Mouse (Mus musculus) cerebellum, adult 2 months (tissue): ENCODE results near the gene Zzz3. TPM values are rescaled to one million over a fixed set of nuclear protein-coding genes. Genes with fewer than 3 reads are reported as not detected.

ENCODE experiments used
- DNase-seq, 2 experiments: peaks; one replicate each; pipeline ENCODE4 v3.0.0; 2021
- H3K27ac ChIP-seq: fragments of 200-500 bp; 2 replicates; pipeline ENCODE4 v1.5.1; 2012; ENCODE audit warnings: low read length, control low read depth, inconsistent platforms; ENCODE audit not compliant: insufficient read depth
- H3K27me3 ChIP-seq: fragments of 200-500 bp; 2 replicates; pipeline ENCODE4 v1.6.1; 2012; ENCODE audit warnings: inconsistent platforms, mild to moderate bottlenecking, low read length, moderate library complexity; ENCODE audit not compliant: control insufficient read depth, insufficient read depth
- H3K4me1 ChIP-seq: fragments of 200-500 bp; 2 replicates; pipeline ENCODE4 v1.6.1; 2011; ENCODE audit warnings: low read length; ENCODE audit not compliant: control insufficient read depth, insufficient read depth
- H3K4me3 ChIP-seq: fragments of 200-500 bp; replicated peaks from 2 replicates; pipeline ENCODE3; 2011; ENCODE audit warnings: mild to moderate bottlenecking, low read depth, low read length, control low read depth; ENCODE audit not compliant: insufficient read depth
- CTCF ChIP-seq: fragments of 200-500 bp; IDR thresholded peaks from 2 replicates; pipeline ENCODE4 v1.5.1; 2011; ENCODE audit warnings: low read depth, mild to moderate bottlenecking, control low read depth, low read length, moderate library complexity, borderline replicate concordance; ENCODE audit not compliant: insufficient read depth
- POLR2A ChIP-seq: fragments of 200-500 bp; IDR thresholded peaks from 2 replicates; pipeline ENCODE4 v1.6.1; 2011; ENCODE audit warnings: low read length, control low read depth, borderline replicate concordance; ENCODE audit not compliant: insufficient read depth
- WGBS: fragments of 180-500 bp; shearing (Covaris S2); methylation state at CpG from one replicate; pipeline ENCODE4 v1.1.7; 2018; 5-methylcytosine and 5-hydroxymethylcytosine counted together
- polyA plus RNA-seq: library from polyadenylated mRNA; depleted of rRNA; stranded (reverse); fragments of >200 nt; gene quantifications from 2 replicates; pipeline ENCODE4 v1.2.3, GENCODE M21; 2012

The Zzz3 gene
- polyA plus RNA-seq, 1 experiment, result 25.2 TPM

GRCm38 (mm10) chr3:152396278-152396987 lies 1.2 kb downstream of the Zzz3 start:
- H3K27me3 ChIP-seq, result no peaks in the 10 kb centered on the region
- H3K4me1 ChIP-seq, result 0 out of 2 replicates have a peak, but pooled peaks cover 3% of the 10 kb centered on the region
- TF ChIP-seq POLR2A (peak; percentile 88), CTCF (no peak)
- H3K27ac ChIP-seq, result peak overlapping the region; percentile 99
- peak overlapping the region; percentile 99 for H3K4me3 ChIP-seq
- under 1% methylated on average over 96 of the region's 102 CpGs for WGBS
- peak; percentile 96 to 99 for DNase-seq

GRCm38 (mm10) chr3:152396988-152397314 lies 1.7 kb downstream of the Zzz3 start:
- 0 out of 2 replicates have a peak, but pooled peaks cover 4% of the 10 kb centered on the region for H3K4me1 ChIP-seq
- H3K27me3 ChIP-seq, result no peaks in the 10 kb centered on the region
- H3K27ac ChIP-seq, result peak overlapping the region; percentile 87
- no peak for DNase-seq
- peak overlapping the region; percentile 99 for H3K4me3 ChIP-seq
- under 1% methylated on average over 10 of the region's 10 CpGs for WGBS
- TF ChIP-seq CTCF (no peak), POLR2A (no peak)

GRCm38 (mm10) chr3:152397335-152397940 lies 2.2 kb downstream of the Zzz3 start:
- H3K27ac ChIP-seq, result peak overlapping the region; percentile 87; the same call in 1 of the 2 replicates
- peaks cover 7% of the 10 kb centered on the region; the same call in 1 of the 2 replicates for H3K4me1 ChIP-seq

GRCm38 (mm10) chr3:152400441-152400840 lies 5.2 kb downstream of the Zzz3 start:
- peaks cover 10% of the 10 kb centered on the region for H3K4me1 ChIP-seq
- no peak overlapping the region for H3K27ac ChIP-seq
- WGBS, result 87% methylated on average over 5 of the region's 5 CpGs
- no peaks in the 10 kb centered on the region for H3K27me3 ChIP-seq
- TF ChIP-seq CTCF, result no peak
- no peak for TF ChIP-seq POLR2A
- no peak for DNase-seq
- H3K4me3 ChIP-seq, result no peak overlapping the region

More at GRCm38 (mm10) chr3:152397335-152397940, 2.2 kb downstream of the Zzz3 start:
- no peak for DNase-seq
- TF ChIP-seq CTCF (no peak), POLR2A (no peak)
- H3K4me3 ChIP-seq, result peak overlapping the region; percentile 99
- H3K27me3 ChIP-seq, result no peaks in the 10 kb centered on the region
- 35% methylated on average over 9 of the region's 9 CpGs for WGBS

GRCm38 (mm10) chr3:152400875-152401274 lies 5.6 kb downstream of the Zzz3 start:
- H3K4me3 ChIP-seq, result no peak overlapping the region
- TF ChIP-seq POLR2A, result no peak
- no peak for TF ChIP-seq CTCF
- H3K4me1 ChIP-seq, result peaks cover 10% of the 10 kb centered on the region
- WGBS, result 82% methylated on average over 3 of the region's 3 CpGs
- no peak overlapping the region for H3K27ac ChIP-seq
- DNase-seq, result no peak
- no peaks in the 10 kb centered on the region for H3K27me3 ChIP-seq

GRCm38 (mm10) chr3:152401964-152402670 lies 6.8 kb downstream of the Zzz3 start:
- peak in 1 of 2 experiments; percentile 30 for DNase-seq
- Histone ChIP-seq H3K4me3 (no peak overlapping the region), H3K27ac (no peak overlapping the region), H3K27me3 (no peaks in the 10 kb centered on the region), H3K4me1 (peaks cover 13% of the 10 kb centered on the region)
- TF ChIP-seq CTCF (no peak), POLR2A (no peak)
- WGBS, result 80% methylated on average over 7 of the region's 7 CpGs

- no peaks in the 10 kb centered on the region for H3K27me3 ChIP-seq
- H3K4me1 ChIP-seq, result peaks cover 13% of the 10 kb centered on the region
- 91% methylated on average over 3 of the region's 3 CpGs for WGBS
- DNase-seq, result no peak
- no peak overlapping the region for H3K4me3 ChIP-seq
- no peak overlapping the region for H3K27ac ChIP-seq
- TF ChIP-seq POLR2A, result no peak
- no peak for TF ChIP-seq CTCF
Observed at GRCm38 (mm10) chr3:152402671-152403066, 7.4 kb downstream of the Zzz3 start.
